Mouse (Mus musculus): ENCODE measurements around the gene Rsad2.

Gene Rsad2

DNA sequence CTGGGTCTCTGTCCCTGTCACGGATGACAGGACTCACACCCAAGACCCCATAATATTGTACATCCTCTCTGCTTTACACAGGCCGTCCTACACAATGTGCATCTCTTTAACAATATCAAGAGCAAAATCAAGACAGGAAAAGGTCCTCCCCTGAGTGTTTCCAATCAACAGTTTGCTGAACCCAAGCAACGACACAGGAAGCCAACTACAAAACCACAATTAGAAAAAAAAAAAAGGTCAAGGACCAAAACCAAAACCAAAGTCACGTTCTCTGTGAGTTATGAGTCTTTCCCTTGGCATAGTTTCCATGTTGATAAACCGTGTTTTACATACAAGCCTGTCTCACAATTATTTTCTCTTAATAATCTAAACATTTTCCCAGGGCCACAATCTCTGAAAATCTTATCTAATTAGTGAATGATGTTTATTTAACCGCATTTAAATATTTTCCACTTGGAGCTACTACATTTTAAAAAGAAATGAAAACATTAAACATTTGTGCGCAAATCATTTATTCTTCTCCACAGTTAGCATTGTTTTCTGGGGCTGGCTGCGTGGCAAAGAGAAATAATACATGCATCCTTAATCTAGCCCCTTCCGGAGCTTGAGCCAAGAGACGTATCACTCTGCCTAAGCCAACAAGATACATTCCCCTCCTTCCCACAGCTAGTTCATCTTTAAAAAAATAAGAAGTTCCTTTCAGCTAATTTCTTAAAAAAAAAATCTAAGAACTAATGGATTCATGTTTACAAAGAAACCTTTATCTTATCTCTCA is 54.4 kb downstream of the Rsad2 start:
- no peak for DNase-seq (ENCODE audit: low spot score)

GRCm38 (mm10) chr12:26401254-26401653 is 55.0 kb downstream of the Rsad2 start:
- DNase-seq (ENCODE audit: low spot score), result no peak

GRCm38 (mm10) chr12:26400762-26401161 is 55.5 kb downstream of the Rsad2 start:
- no peak for DNase-seq (ENCODE audit: low spot score)

DNA sequence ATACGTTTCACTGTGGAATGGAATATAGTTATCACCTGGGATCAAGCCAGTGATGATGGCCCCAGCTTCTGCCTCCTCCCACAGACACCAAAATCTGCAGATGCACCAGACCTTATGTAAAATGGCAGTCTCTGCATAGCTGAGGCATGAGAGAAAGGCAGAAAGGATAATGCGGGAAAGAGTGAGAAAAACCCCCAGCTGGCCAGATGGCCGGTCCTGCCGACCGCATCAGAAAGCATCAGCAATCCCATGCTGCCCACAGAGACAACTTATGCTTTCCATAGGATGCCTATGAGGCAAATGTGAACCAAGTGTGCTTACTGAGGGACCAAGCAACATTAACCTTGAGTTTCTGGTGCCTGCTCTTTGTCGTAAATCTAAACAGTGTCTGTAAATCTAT is 56.9 kb downstream of the Rsad2 start:
- no peak for DNase-seq (ENCODE audit: low spot score)

GRCm38 (mm10) chr12:26398597-26398996 is 57.7 kb downstream of the Rsad2 start:
- DNase-seq (ENCODE audit: low spot score), result no peak

DNA sequence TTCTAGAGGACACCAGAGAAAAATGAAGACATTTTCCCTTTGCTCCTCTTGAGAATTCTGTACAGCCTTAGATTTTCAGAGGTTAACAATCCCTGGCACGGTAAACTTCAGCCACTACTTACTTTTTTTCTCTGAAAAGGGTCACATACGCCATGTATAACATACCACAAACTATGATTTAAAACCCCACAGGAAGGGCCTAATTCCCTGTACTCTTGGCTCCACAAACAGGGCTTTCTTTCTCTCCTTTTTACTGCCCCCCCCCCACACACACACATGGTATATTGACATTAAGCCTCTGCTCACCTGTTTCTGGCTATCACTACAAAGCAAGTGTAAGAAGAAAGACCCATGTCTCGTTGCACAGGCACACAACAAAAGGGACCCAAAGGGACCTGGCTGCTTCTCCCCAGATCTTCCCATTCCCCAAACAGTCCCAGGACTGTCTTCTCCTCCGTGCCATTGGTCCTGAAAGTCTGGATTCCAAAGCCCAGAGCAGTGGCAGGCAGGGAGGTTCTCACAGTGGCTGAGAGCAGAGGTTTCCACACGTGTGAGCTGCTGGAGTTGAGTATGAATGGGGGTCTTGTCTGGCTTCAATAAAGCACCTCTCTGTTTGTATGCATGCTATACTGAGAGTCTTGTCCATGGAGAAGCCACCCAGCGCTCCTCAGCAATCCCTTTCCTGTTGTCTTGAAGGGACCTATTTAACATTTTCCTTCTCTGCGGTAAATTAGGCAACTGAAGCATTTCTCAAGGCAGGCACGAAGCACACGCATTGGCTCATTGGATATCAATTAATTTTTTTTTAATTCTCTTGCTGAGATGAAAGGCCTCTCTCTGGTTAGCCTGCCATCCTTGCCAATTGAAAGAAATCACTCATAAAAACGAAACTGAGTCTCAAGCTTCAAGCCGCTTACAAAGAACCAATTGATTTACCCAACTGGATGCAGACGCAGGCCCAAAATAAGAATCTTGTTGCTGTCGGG is 61.5 kb downstream of the Rsad2 start:
- DNase-seq (ENCODE audit: low spot score), result no peak

- no peak for DNase-seq (ENCODE audit: low spot score)
Measured at GRCm38 (mm10) chr12:26393291-26393690, 63.0 kb downstream of the Rsad2 start.

Data from layer of hippocampus, adult 11-12 months (tissue).